Mouse (Mus musculus): ENCODE data around the gene Sobp.

Sobp gene

GRCm38 (mm10) chr10:43174326-43175155 is at the start of gene Sobp, which contains the start of gene 9030612E09Rik:
Gene Sobp, minus strand, starts transcription at chr10:43174530.
Gene 9030612E09Rik, plus strand, starts transcription at chr10:43174704.
- DNase-seq: peak; percentile 10 to 44

DNA sequence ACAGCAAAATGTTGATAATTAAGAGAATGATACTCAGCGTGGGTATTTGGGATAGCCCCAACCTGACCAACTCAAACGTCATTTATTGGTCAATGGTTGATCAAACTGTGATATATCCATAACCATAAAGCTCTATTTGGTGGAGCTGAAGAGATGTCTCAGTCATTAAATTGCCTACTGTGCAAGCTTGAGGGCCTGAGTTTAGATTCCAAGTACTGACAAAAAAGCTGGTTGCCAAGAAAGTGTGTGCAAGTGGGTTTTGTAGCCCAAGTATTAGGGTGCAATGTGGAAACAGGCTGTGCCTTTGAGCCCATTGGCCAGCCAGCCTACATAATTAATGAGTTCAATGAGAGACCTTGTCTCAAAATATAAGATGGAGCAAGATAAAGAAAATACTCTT is 49.1 kb upstream of the Sobp start:
- no peak for DNase-seq

GRCm38 (mm10) chr10:43221659-43222058 is 47.3 kb upstream of the Sobp start:
- peak; percentile 35 to 57 for DNase-seq

GRCm38 (mm10) chr10:43220910-43221625 is 46.7 kb upstream of the Sobp start, which contains the start of gene Pdss2:
Gene Pdss2, plus strand, starts transcription at chr10:43221486.
- DNase-seq: peak; percentile 96 to 98

GRCm38 (mm10) chr10:43220479-43220878 is 46.1 kb upstream of the Sobp start:
- no peak for DNase-seq

- no peak for DNase-seq
These were observed 43.1 kb upstream of the Sobp start for GRCm38 (mm10) chr10:43217361-43217900.

GRCm38 (mm10) chr10:43211866-43212265 is 37.5 kb upstream of the Sobp start:
- DNase-seq: peak in 1 of 2 experiments; percentile 46

GRCm38 (mm10) chr10:43203865-43204264 is 29.5 kb upstream of the Sobp start:
- DNase-seq: no peak

DNA sequence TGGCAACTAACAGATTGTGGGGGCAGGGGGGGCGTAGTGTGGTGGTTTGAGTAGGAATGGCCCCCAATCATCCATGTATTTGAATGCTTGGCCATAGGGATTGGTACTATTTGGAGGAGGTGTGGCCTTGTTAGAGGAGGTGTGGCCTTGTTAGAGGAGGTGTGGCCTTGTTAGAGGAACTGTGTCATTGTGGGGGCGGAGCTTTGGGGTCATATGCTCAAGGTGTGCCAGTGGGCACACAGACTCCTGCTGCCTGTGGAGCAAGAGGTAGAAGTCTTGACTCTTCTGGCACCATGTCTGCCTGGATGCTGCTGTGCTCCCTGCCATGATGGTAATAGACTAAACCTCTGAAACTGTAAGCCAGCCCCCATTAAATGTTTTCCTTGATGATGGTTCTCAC is 25.9 kb upstream of the Sobp start:
- no peak for DNase-seq

DNA sequence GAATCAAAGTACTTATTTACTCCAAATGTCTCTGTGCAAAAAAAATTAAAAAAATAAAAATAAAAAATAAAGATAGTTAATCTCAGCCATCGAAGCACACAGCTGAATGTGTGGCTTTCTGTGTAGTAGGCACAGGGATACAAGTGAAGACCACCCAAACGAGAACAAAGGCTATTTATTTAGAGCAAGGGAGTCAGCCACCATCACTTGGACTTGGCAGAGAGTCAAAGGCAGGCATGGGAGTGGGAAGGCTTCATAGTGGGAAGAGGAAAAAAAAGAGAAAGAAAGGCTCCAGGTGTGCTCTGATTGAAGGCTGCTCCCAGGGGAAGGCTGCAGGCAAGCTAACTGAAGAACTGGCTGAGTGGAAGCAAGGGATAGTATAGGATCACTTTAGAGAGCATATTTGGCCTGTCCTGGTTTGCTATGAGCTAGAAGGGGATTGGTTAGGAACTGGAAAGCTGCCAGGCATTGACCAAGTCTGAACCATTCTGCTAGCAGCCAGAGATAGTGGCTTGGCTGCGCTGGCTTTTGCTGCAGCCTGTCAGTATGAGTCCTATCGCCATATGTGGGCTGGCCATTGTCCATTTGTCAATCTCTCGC is 6.1 kb upstream of the Sobp start:
- DNase-seq: no peak

DNA sequence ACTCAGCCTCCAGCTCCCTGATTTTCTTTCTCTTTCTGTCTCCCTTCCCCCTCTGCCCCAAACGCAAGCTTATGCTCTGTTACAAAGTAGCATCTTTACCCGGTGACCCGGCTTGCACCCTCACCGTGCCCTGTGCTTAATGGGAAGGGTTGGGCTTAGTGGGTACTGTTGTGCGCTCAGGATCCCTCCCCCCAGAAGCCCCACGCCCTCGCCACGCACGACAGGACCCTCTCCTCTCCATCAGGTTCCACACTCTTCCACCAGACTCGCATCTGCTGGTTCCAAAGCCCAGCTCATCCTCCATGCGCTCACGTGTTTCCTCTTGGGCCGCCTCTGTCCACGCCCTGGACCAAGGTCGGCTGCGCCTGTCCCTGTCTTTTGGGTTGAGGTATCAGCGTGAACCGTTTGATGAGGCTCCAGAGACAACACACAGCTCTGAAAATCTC is 849 bp upstream of the Sobp start:
- DNase-seq: no peak

GRCm38 (mm10) chr10:43173828-43174325 is 453 bp downstream of the Sobp start:
- peak in 1 of 2 experiments; percentile 4 for DNase-seq

GRCm38 (mm10) chr10:43173141-43173827 is 1.0 kb downstream of the Sobp start:
- peak; percentile 69 to 76 for DNase-seq

DNA sequence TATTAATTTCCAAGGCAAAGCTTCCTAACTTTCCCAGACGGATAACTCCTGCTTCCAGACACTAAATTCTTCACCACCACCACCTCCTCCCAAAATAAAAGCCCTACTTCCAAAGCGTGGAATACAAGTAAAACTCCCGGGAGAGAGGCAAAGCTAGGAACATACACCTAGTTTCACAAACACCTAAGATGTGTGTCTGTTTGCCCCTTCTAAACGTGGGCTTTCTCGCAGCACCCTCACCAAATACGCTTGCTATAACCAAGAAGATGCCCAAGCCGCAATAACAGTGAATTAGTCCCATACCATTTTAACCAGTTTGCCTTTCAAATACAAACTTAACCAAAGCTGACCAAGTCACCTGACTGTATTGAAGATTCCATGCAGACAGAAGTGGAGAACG is 1.8 kb downstream of the Sobp start:
- DNase-seq: no peak

DNA sequence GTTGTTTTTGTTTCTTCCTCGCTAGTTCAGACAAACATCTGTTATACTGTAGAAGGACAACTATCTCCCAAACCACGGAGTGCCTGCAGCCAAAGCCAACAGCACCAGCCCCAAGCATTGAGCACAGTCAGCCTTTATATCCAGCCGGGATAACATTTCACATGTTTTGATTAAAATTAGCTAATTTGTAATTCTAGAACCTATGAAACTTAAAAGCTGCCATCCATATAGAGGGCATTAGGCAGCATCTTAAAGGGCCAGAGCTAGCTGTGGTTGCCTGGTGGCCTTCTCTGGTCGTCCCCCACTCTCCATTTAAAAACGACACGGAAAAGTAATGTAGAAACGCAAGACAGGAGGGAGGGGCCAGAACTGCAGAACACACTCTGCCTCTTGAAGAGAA is 2.3 kb downstream of the Sobp start:
- DNase-seq: no peak

GRCm38 (mm10) chr10:43171106-43171505 is 3.2 kb downstream of the Sobp start:
- no peak for DNase-seq

GRCm38 (mm10) chr10:43168847-43169246 is 5.5 kb downstream of the Sobp start:
- DNase-seq: no peak

DNA sequence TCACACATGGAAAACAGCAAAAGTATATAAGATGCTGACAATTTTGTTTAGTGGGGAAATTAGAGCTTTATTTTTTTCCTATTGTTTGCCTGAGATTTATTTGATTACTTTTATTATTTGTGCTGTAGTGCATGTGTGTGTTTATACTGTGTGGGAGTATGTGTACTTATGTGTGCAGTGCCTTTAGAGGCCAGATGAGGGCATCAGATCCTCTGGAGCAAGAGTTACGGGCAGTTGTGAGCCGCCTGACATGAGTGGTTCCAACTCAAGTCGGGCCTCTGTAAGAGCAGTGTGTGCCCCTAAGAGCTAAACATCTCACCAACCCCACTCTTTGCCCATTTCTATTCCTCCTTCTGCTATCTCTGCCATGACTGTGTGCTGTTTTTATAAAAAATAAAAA is 7.5 kb downstream of the Sobp start:
- DNase-seq: no peak

GRCm38 (mm10) chr10:43166146-43166545 is 8.2 kb downstream of the Sobp start:
- no peak for DNase-seq

DNA sequence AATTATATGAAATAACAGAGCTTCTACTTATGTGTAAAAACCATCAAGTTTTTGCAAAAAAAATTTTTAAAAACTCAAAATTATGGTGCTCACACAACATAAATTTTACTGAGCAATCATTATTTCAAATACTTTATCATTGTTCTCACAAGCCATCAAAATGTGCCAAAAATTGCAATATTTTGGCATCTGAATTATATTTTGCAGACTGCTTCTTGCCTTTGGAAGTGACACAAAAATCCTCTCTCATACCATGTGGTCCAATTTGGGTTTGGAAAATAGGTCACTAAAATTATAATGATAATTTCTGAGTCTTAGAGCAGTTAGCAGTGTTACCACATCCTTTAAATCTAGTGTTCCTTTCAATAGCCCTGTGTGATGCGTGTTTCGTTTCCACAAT is 9.9 kb downstream of the Sobp start:
- DNase-seq: no peak

- no peak for DNase-seq
These were observed 12.0 kb downstream of the Sobp start for GRCm38 (mm10) chr10:43162318-43162717.

GRCm38 (mm10) chr10:43159333-43159732 is 15.0 kb downstream of the Sobp start:
- DNase-seq: no peak

All from kidney, postnatal 25 days (tissue).